Mouse (Mus musculus) CH12.LX (cell line): ENCODE results near the gene Trpc7. TPM values are rescaled to one million over a fixed set of nuclear protein-coding genes. Genes with fewer than 3 reads are reported as not detected.

Experiments used
- DNase-seq: peaks from one replicate; pipeline ENCODE4 v3.0.0-alpha.2; 2013; ENCODE audit errors: extremely low read depth
- H3K27ac ChIP-seq: 2 replicates; pipeline ENCODE4 v1.5.1; 2012; ENCODE audit warnings: low read depth, mild to moderate bottlenecking, control low read depth, moderate library complexity; ENCODE audit not compliant: insufficient read depth
- H3K27me3 ChIP-seq: replicated peaks from 2 replicates; pipeline ENCODE3; 2012; ENCODE audit warnings: inconsistent platforms
- H3K36me3 ChIP-seq, 2 experiments: replicated peaks in 1 of 2; 2 replicates each; pipeline versions ENCODE3 to v1.6.1; 2012; ENCODE audit warnings: inconsistent platforms in 1 of 2, low read length in 1 of 2, mild to moderate bottlenecking in 1 of 2, mixed read lengths in 1 of 2, moderate library complexity in 1 of 2; ENCODE audit not compliant: control insufficient read depth in 1 of 2, insufficient read depth in 1 of 2
- H3K4me1 ChIP-seq, 2 experiments: 2 replicates each; pipeline ENCODE4 v1.6.1; 2012; ENCODE audit warnings: inconsistent platforms in 1 of 2, moderate library complexity in 1 of 2; ENCODE audit not compliant: insufficient read depth in 2 of 2, control insufficient read depth in 1 of 2
- H3K4me2 ChIP-seq: 2 replicates; pipeline ENCODE4 v1.6.1; 2012; ENCODE audit warnings: low read depth, mild to moderate bottlenecking, control low read depth; ENCODE audit not compliant: poor library complexity, insufficient read depth, severe bottlenecking
- H3K4me3 ChIP-seq, 3 experiments: fragments of 150-350 bp in 1 of 3; sonication (generic) in 1 of 3; replicated peaks in 1 of 3; 2 replicates each; pipeline versions ENCODE3 to v1.5.1; 2011 to 2012; ENCODE audit warnings: low read depth in 2 of 3, low read length in 2 of 3, mild to moderate bottlenecking in 2 of 3, moderate library complexity in 2 of 3, control low read depth in 1 of 3, improper control_type of control experiment in 1 of 3, inconsistent platforms in 1 of 3, mixed read lengths in 1 of 3; ENCODE audit not compliant: poor library complexity in 1 of 3
- H3K79me2 ChIP-seq: replicated peaks from 2 replicates; pipeline ENCODE4 v1.6.1; 2012; ENCODE audit warnings: mild to moderate bottlenecking, moderate library complexity; ENCODE audit not compliant: control insufficient read depth, poor library complexity, insufficient read depth, severe bottlenecking; ENCODE audit errors: extremely low read depth
- H3K9ac ChIP-seq: 2 replicates; pipeline ENCODE4 v1.6.1; 2012; ENCODE audit warnings: low read depth, mild to moderate bottlenecking, control low read depth, moderate library complexity; ENCODE audit not compliant: insufficient read depth
- H3K9me3 ChIP-seq: replicated peaks from 2 replicates; pipeline ENCODE3; 2012; ENCODE audit warnings: low read length, inconsistent platforms, mixed read lengths
- BHLHE40 ChIP-seq: IDR thresholded peaks from 2 replicates; pipeline ENCODE4 v1.6.1; 2011; ENCODE audit warnings: mild to moderate bottlenecking, low read depth, low read length, improper control_type of control experiment
- CHD2 ChIP-seq: IDR thresholded peaks from 2 replicates; pipeline ENCODE4 v1.6.1; 2011; ENCODE audit warnings: low read length, improper control_type of control experiment
- CTCF ChIP-seq, 2 experiments: IDR thresholded peaks in 1 of 2; conservative IDR thresholded peaks in 1 of 2; 2 replicates each; pipeline ENCODE4 v1.5.1; 2011 to 2012; ENCODE audit warnings: low read depth in 2 of 2, low read length in 2 of 2, improper control_type of control experiment in 1 of 2, inconsistent platforms in 1 of 2, mild to moderate bottlenecking in 1 of 2, moderate library complexity in 1 of 2
- E2F4 ChIP-seq: IDR thresholded peaks from 2 replicates; pipeline ENCODE4 v1.6.1; 2011; ENCODE audit warnings: low read depth, low read length, improper control_type of control experiment; ENCODE audit not compliant: insufficient replicate concordance
- ELF1 ChIP-seq: IDR thresholded peaks from 2 replicates; pipeline ENCODE4 v1.6.1; 2014; ENCODE audit warnings: low read depth, mild to moderate bottlenecking, inconsistent platforms, low read length, improper control_type of control experiment
- EP300 ChIP-seq: IDR thresholded peaks from 2 replicates; pipeline ENCODE4 v1.6.1; 2011; ENCODE audit warnings: low read length, improper control_type of control experiment
- GABPA ChIP-seq: IDR thresholded peaks from 2 replicates; pipeline ENCODE4 v1.6.1; 2012; ENCODE audit warnings: low read depth, low read length, improper control_type of control experiment, inconsistent platforms; ENCODE audit not compliant: insufficient replicate concordance
- KAT2A ChIP-seq: IDR thresholded peaks from 2 replicates; pipeline ENCODE4 v1.6.1; 2012; ENCODE audit warnings: low read length, improper control_type of control experiment, inconsistent platforms; ENCODE audit not compliant: insufficient replicate concordance
- MAFK ChIP-seq: IDR thresholded peaks from 2 replicates; pipeline ENCODE4 v1.6.1; 2011; ENCODE audit warnings: low read length, improper control_type of control experiment; ENCODE audit not compliant: insufficient replicate concordance
- MAX ChIP-seq: IDR thresholded peaks from 2 replicates; pipeline ENCODE4 v1.6.1; 2011; ENCODE audit warnings: low read length, improper control_type of control experiment
- MAZ ChIP-seq: IDR thresholded peaks from 2 replicates; pipeline ENCODE4 v1.6.1; 2012; ENCODE audit warnings: low read depth, mild to moderate bottlenecking, inconsistent platforms, low read length, improper control_type of control experiment, moderate library complexity
- MEF2A ChIP-seq: IDR thresholded peaks from 2 replicates; pipeline ENCODE4 v1.6.1; 2014; ENCODE audit warnings: low read depth, mild to moderate bottlenecking, inconsistent platforms, low read length, improper control_type of control experiment, borderline replicate concordance
- MYC ChIP-seq: IDR thresholded peaks from 2 replicates; pipeline ENCODE4 v1.6.1; 2011; ENCODE audit warnings: low read depth, mild to moderate bottlenecking, improper control_type of control experiment, low read length
- NELFE ChIP-seq: IDR thresholded peaks from 2 replicates; pipeline ENCODE4 v1.6.1; 2011; ENCODE audit warnings: low read depth, low read length, improper control_type of control experiment
- POLR2A ChIP-seq: IDR thresholded peaks from 2 replicates; pipeline ENCODE4 v1.6.1; 2011; ENCODE audit warnings: low read depth, mild to moderate bottlenecking, improper control_type of control experiment, low read length
- POLR2AphosphoS2 ChIP-seq: IDR thresholded peaks from 2 replicates; pipeline ENCODE4 v1.6.1; 2011; ENCODE audit warnings: low read depth, low read length, improper control_type of control experiment
- RAD21 ChIP-seq: IDR thresholded peaks from 2 replicates; pipeline ENCODE4 v1.6.1; 2011; ENCODE audit warnings: low read depth, mild to moderate bottlenecking, low read length, improper control_type of control experiment, moderate library complexity
- SMC3 ChIP-seq: IDR thresholded peaks from 2 replicates; pipeline ENCODE4 v1.6.1; 2011; ENCODE audit warnings: low read depth, low read length, improper control_type of control experiment
- TBP ChIP-seq: conservative IDR thresholded peaks from 2 replicates; pipeline ENCODE4 v1.6.1; 2011; ENCODE audit warnings: low read depth, low read length, improper control_type of control experiment
- TCF12 ChIP-seq: IDR thresholded peaks from 2 replicates; pipeline ENCODE4 v1.6.1; 2014; ENCODE audit warnings: low read depth, mild to moderate bottlenecking, inconsistent platforms, low read length, improper control_type of control experiment
- USF1 ChIP-seq: IDR thresholded peaks from 2 replicates; pipeline ENCODE4 v1.6.1; 2014; ENCODE audit warnings: low read depth, mild to moderate bottlenecking, inconsistent platforms, low read length, improper control_type of control experiment
- ZC3H11A ChIP-seq: IDR thresholded peaks from 2 replicates; pipeline ENCODE4 v1.6.1; 2012; ENCODE audit warnings: low read depth, mild to moderate bottlenecking, inconsistent platforms, low read length, improper control_type of control experiment
- ZKSCAN1 ChIP-seq: IDR thresholded peaks from 2 replicates; pipeline ENCODE4 v1.6.1; 2012; ENCODE audit warnings: low read depth, inconsistent platforms, low read length, improper control_type of control experiment, borderline replicate concordance
- ZMIZ1 ChIP-seq: IDR thresholded peaks from 2 replicates; pipeline ENCODE4 v1.6.1; 2012; ENCODE audit warnings: low read depth, mild to moderate bottlenecking, inconsistent platforms, low read length, improper control_type of control experiment
- ZNF384 ChIP-seq: IDR thresholded peaks from 2 replicates; pipeline ENCODE4 v1.6.1; 2012; ENCODE audit warnings: low read depth, low read length, improper control_type of control experiment, inconsistent platforms
- dilution Hi-C: fragments of 300-500 bp; cut with MboI; formaldehyde crosslinking; loops from 2 replicates; pipeline ENCODE4 v1.14.3; 2020; ENCODE audit warnings: low sequenced_read_pairs; ENCODE audit not compliant: extremely low pct_unique_long_range_greater_than_20kb, extremely low pct_ligation_motif_present
- in situ Hi-C: fragments of 300-500 bp; cut with MboI; formaldehyde crosslinking; loops from 3 replicates; pipeline ENCODE4 v1.14.3; 2019; ENCODE audit warnings: low sequenced_read_pairs, low pct_ligation_motif_present, low pct_unique_long_range_greater_than_20kb, mixed read lengths
- polyA plus RNA-seq: library from polyadenylated mRNA; unstranded; fragments of >175 nt; gene quantifications from 2 replicates; pipeline ENCODE4 v1.2.1, GENCODE M21; 2012; ENCODE audit warnings: low read depth; ENCODE audit not compliant: insufficient read length
- total RNA-seq, 2 experiments: library from RNA; depleted of rRNA; stranded (reverse); fragments of 300-350 nt in 1 of 2; fragments of >200 nt in 1 of 2; gene quantifications; 2 replicates each; pipeline ENCODE4 v1.2.3; 2012 to 2014

Gene Trpc7
- total and polyA plus RNA-seq, 3 experiments, result not detected

GRCm38 (mm10) chr13:56770136-56770578 lies 125.6 kb downstream of the Trpc7 start:
- in situ Hi-C loops, result no loop called here
- H3K9me3 ChIP-seq, result peaks cover 5% of the 10 kb centered on the region
- H3K4me2 ChIP-seq, result no peak overlapping the region
- H3K9ac ChIP-seq, result no peak overlapping the region
- no peak overlapping the region for H3K4me3 ChIP-seq
- peaks cover 46% of the 10 kb centered on the region for H3K27me3 ChIP-seq
- TF ChIP-seq NELFE (no peak), MAX (no peak), KAT2A (no peak), SMC3 (no peak), TBP (no peak), MAFK (no peak), TCF12 (no peak), BHLHE40 (no peak), ELF1 (no peak), GABPA (no peak), ZMIZ1 (no peak), ZC3H11A (no peak), MYC (no peak), POLR2AphosphoS2 (no peak)
- H3K36me3 ChIP-seq, result no peaks in the 10 kb centered on the region
- no peak overlapping the region for H3K27ac ChIP-seq
- peaks cover 0 to 11% of the 10 kb centered on the region in 2 experiments; a peak in 1 of 4 replicates for H3K4me1 ChIP-seq
- dilution Hi-C loops, result no loop called here
- no peaks in the 10 kb centered on the region for H3K79me2 ChIP-seq
- no peak for DNase-seq

GRCm38 (mm10) chr13:56769431-56769830 lies 126.4 kb downstream of the Trpc7 start:
- peaks cover 53% of the 10 kb centered on the region for H3K27me3 ChIP-seq
- TF ChIP-seq POLR2AphosphoS2, result no peak
- TF ChIP-seq USF1, result no peak
- no peak for TF ChIP-seq MAZ
- TF ChIP-seq ZNF384, result no peak
- TF ChIP-seq TBP, result no peak
- no peak for TF ChIP-seq MEF2A
- TF ChIP-seq RAD21, result no peak
- no peak for TF ChIP-seq GABPA
- TF ChIP-seq E2F4, result no peak
- no peak for TF ChIP-seq CTCF (conservative IDR thresholded peaks at IDR 0.05 in 1 of 2, IDR thresholded peaks at IDR 0.05 in 1 of 2; ENCODE audit: low read depth in 2 of 2, low read length in 2 of 2)
- no peak for TF ChIP-seq ZKSCAN1
- TF ChIP-seq BHLHE40, result no peak
- no peak for TF ChIP-seq CHD2
- no peak for TF ChIP-seq POLR2A
- no peak for TF ChIP-seq EP300
- no peak overlapping the region for H3K4me2 ChIP-seq
- H3K9ac ChIP-seq, result no peak overlapping the region
- no peak overlapping the region for H3K4me3 ChIP-seq
- peaks cover 0 to 6% of the 10 kb centered on the region in 2 experiments; a peak in 1 of 4 replicates for H3K4me1 ChIP-seq
- no peak for DNase-seq
- in situ Hi-C loops, result no loop called here
- dilution Hi-C loops, result no loop called here
- H3K9me3 ChIP-seq, result peaks cover 10% of the 10 kb centered on the region
- no peak overlapping the region for H3K27ac ChIP-seq
- H3K79me2 ChIP-seq, result no peaks in the 10 kb centered on the region
- H3K36me3 ChIP-seq, result no peaks in the 10 kb centered on the region
